Mouse (Mus musculus): Measurements from ENCODE around the gene Cbx6.

Cbx6 gene

GRCm38 (mm10) chr15:79823588-79824280 is 10.8 kb downstream of the Cbx6 start:
- POLR2A ChIA-PET, result interaction anchor here (0.5 to 19.4 kb wide), 43 partner anchors 8 to 1013 kb away, joined by 3 to 293 read pairs (median 4); partner anchors contain the start of genes Cbx6 (in 2 of the 4), Cbx7 (in 2 of the 4), Npcd (in 2 of the 4) and Nptxr (in 2 of the 4)
- CTCF ChIA-PET, result interaction anchor here (0.6 to 3.7 kb wide), 32 partner anchors 9 to 248 kb away, joined by 3 to 17 read pairs (median 4); partner anchors contain the start of genes Cbx6 (in 2 of the 4), Npcd (in 2 of the 4), Apobec3 (in 1 of the 4) and Tomm22 (in 1 of the 4)

GRCm38 (mm10) chr15:79822265-79823199 is 12.0 kb downstream of the Cbx6 start:
- ChIA-PET POLR2A (interaction anchor here in 3 of 4 experiments (1.0 to 19.4 kb wide), 8 partner anchors 10 to 259 kb away, joined by 3 to 293 read pairs (median 4); partner anchors contain the start of genes Cbx6 (in 1 of the 3) and Npcd (in 1 of the 3)), CTCF (interaction anchor here in 1 of 4 experiments (0.5 to 3.7 kb wide), 6 partner anchors 9 to 683 kb away, joined by 3 to 17 read pairs (median 6); partner anchors contain the start of genes Cbx6 and Npcd)

GRCm38 (mm10) chr15:79818325-79818724 is 16.2 kb downstream of the Cbx6 start:
- ChIA-PET CTCF (interaction anchor here in 1 of 4 experiments (0.6 to 1.5 kb wide), 3 partner anchors 14 to 539 kb away, joined by 3 to 8 read pairs (median 4); no protein-coding TSS in a partner anchor), POLR2A (interaction anchor here in 3 of 4 experiments (0.5 to 4.0 kb wide), 13 partner anchors 10 to 125 kb away, joined by 3 to 23 read pairs (median 4); no protein-coding TSS in a partner anchor)

DNA sequence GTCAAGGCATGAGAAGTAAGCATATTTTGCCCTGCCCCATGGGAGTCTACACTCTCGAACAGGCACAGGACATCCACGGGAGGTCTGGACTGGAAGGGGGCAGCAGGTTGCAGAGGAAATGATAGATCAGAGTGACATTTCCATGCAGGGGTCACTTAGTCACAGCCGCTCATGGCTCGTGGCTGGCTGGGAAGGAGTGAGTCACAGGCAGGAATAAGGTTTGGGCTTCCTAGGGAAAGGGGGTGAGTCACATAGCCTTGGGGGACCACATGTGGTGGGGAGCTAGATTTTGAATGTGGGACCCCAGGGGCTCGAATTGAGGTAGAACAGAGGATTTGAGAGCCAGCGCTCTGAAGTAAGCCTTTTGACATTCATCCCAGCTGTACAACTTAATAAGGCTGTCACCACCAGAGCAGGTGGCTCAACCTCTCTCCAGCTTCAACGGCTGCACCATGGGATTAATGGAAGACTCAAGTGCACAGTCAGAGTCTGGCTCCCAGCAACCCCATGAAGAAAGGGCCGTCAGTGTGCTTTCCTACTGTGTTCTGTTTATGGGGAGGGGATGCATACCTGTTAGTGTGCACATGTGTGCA is 20.7 kb downstream of the Cbx6 start:
- CTCF ChIA-PET, result interaction anchor here in 2 of 4 experiments (0.7 to 1.5 kb wide), 4 partner anchors 9 to 61 kb away, joined by 3 to 4 read pairs (median 4); no protein-coding TSS in a partner anchor
- POLR2A ChIA-PET, result interaction anchor here in 2 of 4 experiments (1.2 to 2.5 kb wide), 9 partner anchors 9 to 262 kb away, joined by 3 to 6 read pairs (median 4); partner anchors contain the start of gene Nptxr (in 1 of the 2)

DNA sequence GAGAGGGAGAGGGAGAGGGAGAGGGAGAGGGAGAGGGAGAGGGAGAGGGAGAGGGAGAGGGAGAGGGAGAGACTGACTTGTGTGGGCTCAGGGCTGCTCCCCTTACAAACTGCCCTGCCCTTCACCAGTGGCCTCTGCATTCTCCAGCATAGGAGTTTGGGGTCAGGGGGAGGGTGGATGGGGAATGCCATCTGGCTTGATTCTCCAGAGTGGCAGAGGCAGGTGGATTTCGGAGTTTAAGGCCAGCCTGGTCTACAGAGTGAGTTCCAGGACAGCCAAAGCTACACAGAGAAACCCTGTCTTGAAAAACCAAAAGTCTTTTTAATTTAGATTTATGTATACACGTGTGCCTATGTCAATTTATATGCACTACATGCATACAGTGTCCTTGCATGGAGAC is 21.6 kb downstream of the Cbx6 start:
- ChIA-PET CTCF (interaction anchor here in 1 of 4 experiments (1.0 kb wide), 1 partner anchor 10 kb away, joined by 3 read pairs; no protein-coding TSS in a partner anchor), POLR2A (interaction anchor here in 2 of 4 experiments (1.6 to 2.5 kb wide), 3 partner anchors 8 to 263 kb away, joined by 3 to 6 read pairs (median 4); partner anchors contain the start of gene Nptxr (in 1 of the 2))

GRCm38 (mm10) chr15:79810997-79811396 is 23.5 kb downstream of the Cbx6 start:
- CTCF ChIA-PET, result interaction anchor here in 1 of 4 experiments (1.5 kb wide), 1 partner anchor 13 kb away, joined by 3 read pairs; no protein-coding TSS in a partner anchor
- POLR2A ChIA-PET, result interaction anchor here in 2 of 4 experiments (0.6 to 1.8 kb wide), 7 partner anchors 19 to 1025 kb away, joined by 3 to 4 read pairs (median 3); no protein-coding TSS in a partner anchor

DNA sequence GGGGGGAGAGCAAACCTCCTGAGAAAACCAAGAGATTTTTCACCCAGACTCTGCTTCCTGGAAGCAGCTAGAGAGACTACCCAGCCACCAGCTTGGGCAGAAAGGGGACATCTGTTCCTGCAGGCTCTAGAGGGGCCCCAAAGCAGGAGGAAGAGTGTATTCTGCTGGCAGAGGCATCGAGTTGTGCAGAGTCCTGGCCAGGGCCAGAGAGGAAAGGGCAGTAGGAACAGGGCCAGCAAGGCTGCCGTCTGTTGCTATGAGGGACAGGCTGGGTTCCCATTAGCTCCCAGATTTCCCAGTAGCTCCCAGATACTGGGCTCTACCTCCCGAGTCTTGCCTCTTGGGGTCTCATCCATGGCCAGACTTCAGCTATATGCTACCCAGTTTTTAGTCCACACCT is 24.4 kb downstream of the Cbx6 start:
- ChIA-PET CTCF (no interaction called here), POLR2A (interaction anchor here in 2 of 4 experiments (0.7 to 1.8 kb wide), 4 partner anchors 14 to 33 kb away, joined by 3 to 4 read pairs (median 3); no protein-coding TSS in a partner anchor)

DNA sequence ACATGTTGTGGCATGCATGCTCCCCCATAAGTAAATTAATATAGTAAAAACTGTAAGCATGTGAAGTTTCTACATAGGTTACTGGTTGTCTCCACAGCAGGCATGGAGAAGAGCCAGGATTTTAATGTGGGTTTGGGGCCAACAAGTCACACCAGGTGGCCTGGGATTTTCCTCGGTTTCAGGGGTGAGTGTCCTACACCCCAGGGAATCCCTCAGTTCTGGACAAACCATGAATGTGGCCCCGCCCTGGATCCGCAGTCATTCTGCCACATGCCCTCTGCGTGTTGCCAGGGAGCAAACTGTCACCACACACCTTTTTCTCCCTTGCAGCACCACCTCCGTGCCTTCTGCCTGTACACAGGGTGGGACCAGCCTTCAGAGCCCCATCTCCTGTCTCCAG is 25.8 kb downstream of the Cbx6 start:
- ChIA-PET POLR2A (interaction anchor here in 2 of 4 experiments (0.6 to 1.5 kb wide), 10 partner anchors 10 to 264 kb away, joined by 3 to 5 read pairs (median 4); partner anchors contain the start of gene Cbx7 (in 1 of the 2)), CTCF (interaction anchor here (0.5 to 2.1 kb wide), 23 partner anchors 8 to 742 kb away, joined by 3 to 12 read pairs (median 3); partner anchors contain the start of gene Apobec3 (in 1 of the 4))

DNA sequence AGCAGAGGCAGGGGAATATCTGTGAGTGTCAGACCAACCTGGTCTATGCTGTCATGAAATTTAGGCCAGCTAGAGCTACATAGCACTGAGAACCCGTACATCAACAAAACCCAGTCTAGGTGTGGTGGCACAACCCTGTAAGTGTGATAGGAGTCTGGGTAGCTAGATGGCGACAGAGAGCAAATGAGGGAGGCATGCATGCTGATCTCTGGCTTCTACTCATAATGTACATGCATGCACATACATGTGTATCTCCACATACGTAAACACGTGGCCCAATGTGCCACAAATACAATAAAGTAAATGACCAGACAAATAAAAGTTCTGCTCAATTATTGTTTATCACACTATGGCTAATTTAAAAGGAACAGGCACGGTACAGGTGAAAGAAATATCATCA is 26.4 kb downstream of the Cbx6 start:
- CTCF ChIA-PET, result interaction anchor here (0.5 to 2.1 kb wide), 28 partner anchors 8 to 1826 kb away, joined by 3 to 12 read pairs (median 3); partner anchors contain the start of gene Apobec3 (in 1 of the 4)
- POLR2A ChIA-PET, result interaction anchor here in 2 of 4 experiments (0.6 to 1.5 kb wide), 12 partner anchors 10 to 265 kb away, joined by 3 to 5 read pairs (median 4); partner anchors contain the start of gene Cbx7 (in 1 of the 2)

DNA sequence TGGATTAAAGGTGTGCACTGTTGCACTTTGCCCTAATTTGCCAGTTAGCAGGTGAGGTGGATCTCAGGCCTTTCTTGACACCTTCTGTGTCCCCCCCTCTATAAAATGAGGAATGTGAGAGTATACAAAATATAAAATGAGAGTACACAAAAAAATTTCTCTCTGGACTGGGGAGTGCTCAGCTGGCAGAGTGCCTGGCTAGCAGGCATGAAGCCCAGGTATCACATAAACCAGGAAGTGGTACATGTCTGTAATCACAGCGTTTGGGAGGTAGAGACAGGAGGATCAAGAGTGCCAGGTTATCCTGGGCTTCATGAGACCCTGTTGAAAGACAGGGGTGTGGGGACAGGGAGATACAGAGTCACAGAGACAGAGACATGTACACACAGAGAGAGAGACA is 27.4 kb downstream of the Cbx6 start:
- POLR2A ChIA-PET, result interaction anchor here in 2 of 4 experiments (0.8 to 1.5 kb wide), 4 partner anchors 21 to 266 kb away, joined by 3 to 5 read pairs (median 3); partner anchors contain the start of gene Apobec3 (in 1 of the 2)
- CTCF ChIA-PET, result interaction anchor here in 1 of 4 experiments (1.1 to 2.1 kb wide), 6 partner anchors 13 to 108 kb away, joined by 3 to 12 read pairs (median 7); no protein-coding TSS in a partner anchor

GRCm38 (mm10) chr15:79805246-79805645 is 29.2 kb downstream of the Cbx6 start:
- POLR2A ChIA-PET, result interaction anchor here in 3 of 4 experiments (0.8 to 3.5 kb wide), 27 partner anchors 9 to 450 kb away, joined by 3 to 26 read pairs (median 4); partner anchors contain the start of gene Atf4 (in 1 of the 3)
- CTCF ChIA-PET, result interaction anchor here in 2 of 4 experiments (0.5 to 1.4 kb wide), 9 partner anchors 13 to 285 kb away, joined by 3 to 7 read pairs (median 3); no protein-coding TSS in a partner anchor

DNA sequence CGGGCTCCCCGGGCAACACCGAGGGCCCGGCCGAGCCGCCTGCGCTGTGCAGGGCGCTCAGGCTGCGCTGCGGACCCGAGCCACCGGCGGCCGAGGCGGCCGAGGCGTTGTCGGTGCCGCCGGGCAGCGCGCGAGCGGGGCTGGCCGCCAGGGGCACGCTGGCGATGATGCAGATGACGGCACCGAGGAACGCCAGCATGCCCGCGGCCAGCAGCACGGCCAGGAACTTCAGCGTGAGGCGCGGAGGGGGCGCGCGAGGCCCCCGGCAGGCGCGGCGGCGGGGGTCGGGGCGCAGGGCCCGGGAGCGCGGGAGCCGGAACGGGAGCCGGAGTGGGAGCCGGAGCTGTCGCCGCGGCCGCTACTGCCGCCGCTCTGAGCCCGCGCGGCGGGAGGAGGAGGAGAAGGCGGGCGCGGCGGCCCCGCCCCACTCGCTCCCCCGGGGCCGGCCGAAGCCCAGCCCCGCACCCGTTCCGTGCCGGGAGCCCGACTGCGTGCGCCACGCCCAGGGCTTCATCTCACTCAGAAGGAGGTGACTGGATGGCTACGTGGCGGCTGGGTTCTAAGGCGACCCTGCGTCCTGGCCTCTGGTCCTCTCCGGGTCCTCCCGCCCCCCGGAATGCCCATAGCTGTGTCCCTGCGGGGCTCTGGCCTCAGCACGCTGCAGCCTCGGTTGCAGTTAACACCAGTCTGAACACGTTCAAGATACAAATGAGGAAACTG is 30.0 kb downstream of the Cbx6 start, which contains the start of gene Nptxr:
Nptxr (minus strand) TSS at position 415 of the 720 bp plus-strand sequence.
- ChIA-PET CTCF (interaction anchor here (0.5 to 1.8 kb wide), 13 partner anchors 10 to 822 kb away, joined by 3 to 10 read pairs (median 4); no protein-coding TSS in a partner anchor), POLR2A (interaction anchor here (0.6 to 3.5 kb wide), 47 partner anchors 9 to 454 kb away, joined by 3 to 26 read pairs (median 4); partner anchors contain the start of genes Atf4 (in 1 of the 4), Cby1 (in 1 of the 4), Dnal4 (in 1 of the 4) and Fam227a (in 1 of the 4))

DNA sequence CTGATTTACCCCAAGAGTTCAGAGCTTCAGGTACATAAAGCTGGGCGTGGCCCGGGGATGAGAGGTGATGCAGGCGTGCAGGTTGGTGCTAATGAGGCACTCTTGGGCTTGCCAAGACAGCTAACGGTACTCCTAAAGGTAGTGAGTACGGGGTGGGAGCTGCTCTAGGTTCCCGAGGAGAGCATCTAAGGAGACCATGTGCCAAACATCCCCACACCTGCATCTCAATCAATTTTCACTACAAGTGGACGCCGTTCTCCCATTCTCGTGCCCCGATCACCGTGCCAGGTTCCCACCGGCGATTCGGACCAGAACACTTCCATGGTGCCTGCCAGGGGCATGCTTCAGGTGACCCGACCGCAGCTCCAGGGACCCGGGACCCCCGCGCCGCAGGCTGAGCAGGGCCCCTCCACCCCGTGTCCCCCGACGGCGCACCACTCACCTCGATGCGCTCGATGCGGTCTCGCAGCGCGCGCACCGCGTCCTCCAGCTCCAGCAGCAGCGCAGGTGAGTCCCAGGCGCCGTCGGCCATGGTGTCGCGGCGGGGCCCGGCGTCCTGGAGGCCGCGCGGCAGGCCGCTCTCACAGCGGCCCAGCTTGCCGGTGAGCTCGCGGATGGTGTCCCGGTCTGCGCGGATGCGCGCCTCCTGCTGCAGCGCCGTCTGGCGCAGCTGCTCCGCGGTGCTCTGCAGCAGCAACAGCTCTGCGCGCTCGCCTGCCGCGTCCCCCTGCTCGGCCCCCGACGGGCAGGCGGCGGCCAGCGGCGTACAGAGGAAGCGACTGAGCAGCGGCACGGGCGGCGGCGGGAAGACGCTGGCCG is 30.7 kb downstream of the Cbx6 start:
- POLR2A ChIA-PET, result interaction anchor here (0.6 to 3.5 kb wide), 39 partner anchors 9 to 454 kb away, joined by 3 to 26 read pairs (median 3); partner anchors contain the start of genes Cby1 (in 1 of the 4), Dnal4 (in 1 of the 4), Fam227a (in 1 of the 4) and Rpl3 (in 1 of the 4)
- CTCF ChIA-PET, result interaction anchor here (0.7 to 1.8 kb wide), 12 partner anchors 10 to 231 kb away, joined by 3 to 10 read pairs (median 5); no protein-coding TSS in a partner anchor

- POLR2A ChIA-PET, result interaction anchor here in 2 of 4 experiments (1.1 to 3.5 kb wide), 4 partner anchors 8 to 90 kb away, joined by 3 to 26 read pairs (median 10); no protein-coding TSS in a partner anchor
- CTCF ChIA-PET, result interaction anchor here in 1 of 4 experiments (1.7 kb wide), 1 partner anchor 54 kb away, joined by 6 read pairs; no protein-coding TSS in a partner anchor
Observed at GRCm38 (mm10) chr15:79802304-79802703, 32.2 kb downstream of the Cbx6 start.

GRCm38 (mm10) chr15:79801646-79802045 is 32.8 kb downstream of the Cbx6 start:
- CTCF ChIA-PET, result no interaction called here

More at GRCm38 (mm10) chr15:79801646-79802045, 32.8 kb downstream of the Cbx6 start:
- POLR2A ChIA-PET, result interaction anchor here in 1 of 4 experiments (1.1 kb wide), 1 partner anchor 68 kb away, joined by 4 read pairs; no protein-coding TSS in a partner anchor
